Mouse (Mus musculus) cerebellum, adult 2 months (tissue): ENCODE data around the gene Ywhah.

Source experiments
- CTCF ChIP-seq: fragments of 200-500 bp; IDR thresholded peaks from 2 replicates; pipeline ENCODE4 v1.5.1; 2011; ENCODE audit warnings: low read depth, mild to moderate bottlenecking, control low read depth, low read length, moderate library complexity, borderline replicate concordance; ENCODE audit not compliant: insufficient read depth
- POLR2A ChIP-seq: fragments of 200-500 bp; IDR thresholded peaks from 2 replicates; pipeline ENCODE4 v1.6.1; 2011; ENCODE audit warnings: low read length, control low read depth, borderline replicate concordance; ENCODE audit not compliant: insufficient read depth

- TF ChIP-seq POLR2A = no peak
- no peak for TF ChIP-seq CTCF
These were observed 13.6 kb downstream of the Ywhah start for GRCm38 (mm10) chr5:33032036-33032773.
